Mouse (Mus musculus) limb, embryonic 13.5 days (tissue): ENCODE results near the gene Cntn5. TPM values are rescaled to one million over a fixed set of nuclear protein-coding genes. Genes with fewer than 3 reads are reported as not detected.

Experiments
- ATAC-seq: fragments of 200-750 bp; cut with Nextera tagmentation; 2 replicates; pipeline ENCODE4 v1.8.0; 2017; ENCODE audit warnings: low read depth, moderate number of reproducible peaks, moderate TSS enrichment; ENCODE audit not compliant: low FRiP score
- H3K27ac ChIP-seq: fragments of 300-500 bp; sonication (generic); 2 replicates; pipeline ENCODE4 v1.5.1; 2015; ENCODE audit warnings: inconsistent platforms, mild to moderate bottlenecking, moderate library complexity
- H3K27me3 ChIP-seq: fragments of 300-500 bp; sonication (generic); 2 replicates; pipeline ENCODE4 v1.6.1; 2015; ENCODE audit warnings: mild to moderate bottlenecking, inconsistent platforms
- H3K36me3 ChIP-seq: fragments of 300-500 bp; sonication (generic); 2 replicates; pipeline ENCODE4 v1.6.1; 2015; ENCODE audit warnings: inconsistent platforms, mild to moderate bottlenecking, moderate library complexity
- H3K4me1 ChIP-seq: fragments of 300-500 bp; sonication (generic); 2 replicates; pipeline ENCODE4 v1.6.1; 2015; ENCODE audit warnings: inconsistent platforms
- H3K4me2 ChIP-seq: fragments of 300-500 bp; sonication (generic); replicated peaks from 2 replicates; pipeline ENCODE4 v1.6.1; 2015; ENCODE audit warnings: inconsistent platforms, mild to moderate bottlenecking, moderate library complexity
- H3K4me3 ChIP-seq: fragments of 300-500 bp; sonication (generic); 2 replicates; pipeline ENCODE4 v1.5.1; 2015; ENCODE audit warnings: moderate library complexity, mild to moderate bottlenecking, inconsistent platforms
- H3K9ac ChIP-seq: fragments of 300-500 bp; sonication (generic); 2 replicates; pipeline ENCODE4 v1.6.1; 2015; ENCODE audit warnings: mild to moderate bottlenecking, inconsistent platforms
- H3K9me3 ChIP-seq: fragments of 300-500 bp; sonication (generic); 2 replicates; pipeline ENCODE4 v1.6.1; 2016; ENCODE audit warnings: inconsistent platforms
- WGBS: fragments of 180-500 bp; shearing (Covaris S2); methylation state at CpG from one replicate; pipeline ENCODE4 v1.1.7; 2015; 5-methylcytosine and 5-hydroxymethylcytosine counted together
- polyA plus RNA-seq: library from polyadenylated mRNA; unstranded; fragments of >200 nt; fragmentation: Nextera tagmentation; extraction: Ambion mirVana; gene quantifications from 2 replicates; pipeline ENCODE4 v1.2.1, GENCODE M21; 2015

Gene Cntn5
- polyA plus RNA-seq, 1 experiment from 2014 or later: 1.7 TPM

DNA sequence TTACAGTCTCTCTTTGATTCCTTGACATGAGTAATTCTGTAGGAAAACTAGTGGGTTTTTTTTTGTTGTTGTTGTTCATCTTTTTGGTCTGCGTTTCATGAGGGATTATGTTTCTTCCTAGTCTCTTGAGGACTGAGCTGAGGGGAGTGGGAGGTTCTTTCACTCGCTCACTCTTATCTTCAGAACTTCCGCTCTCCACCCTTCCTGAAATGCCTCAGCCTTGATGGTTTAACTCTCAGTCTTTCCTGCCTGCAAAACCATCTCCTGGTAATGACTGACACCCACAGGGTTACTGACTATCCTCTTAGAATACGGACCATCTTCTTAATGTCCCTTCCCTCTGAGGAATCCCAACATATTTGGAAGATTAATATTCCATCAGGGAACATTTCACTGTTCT, 382.0 kb downstream of the Cntn5 start:
- H3K9ac ChIP-seq: no peak overlapping the region
- H3K36me3 ChIP-seq: no peaks in the 10 kb centered on the region
- H3K27me3 ChIP-seq: no peaks in the 10 kb centered on the region
- no peak overlapping the region for H3K4me2 ChIP-seq
- H3K9me3 ChIP-seq: no peaks in the 10 kb centered on the region
- H3K4me3 ChIP-seq: no peak overlapping the region
- no peak for ATAC-seq
- H3K4me1 ChIP-seq: no peaks in the 10 kb centered on the region; the same call in 1 of the 2 replicates
- H3K27ac ChIP-seq: no peak overlapping the region
- WGBS: 80% methylated on average over 4 of the region's 4 CpGs

DNA sequence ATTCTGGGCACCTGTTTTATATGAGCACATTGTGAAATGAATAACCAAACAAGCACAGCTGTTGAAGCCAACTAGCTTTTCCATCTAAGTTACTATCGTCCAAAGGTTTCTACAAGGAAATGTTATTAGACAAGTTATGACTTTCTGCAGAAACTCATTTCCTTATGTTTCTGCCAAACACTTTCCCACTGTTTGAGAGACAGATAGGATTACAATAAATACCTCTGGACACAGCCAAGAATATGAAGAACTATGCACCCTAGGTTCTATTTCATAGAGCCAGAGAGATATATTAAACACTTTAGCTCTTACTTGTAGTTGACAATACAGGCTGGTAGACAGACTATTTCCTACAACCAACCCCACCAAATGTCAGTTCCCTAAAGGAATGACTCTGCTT, 383.5 kb downstream of the Cntn5 start:
- no peak overlapping the region for H3K27ac ChIP-seq
- H3K9ac ChIP-seq: no peak overlapping the region
- no peaks in the 10 kb centered on the region for H3K27me3 ChIP-seq
- no peaks in the 10 kb centered on the region for H3K9me3 ChIP-seq
- no peak overlapping the region for H3K4me2 ChIP-seq
- 29% methylated on average over 1 of the region's 1 CpGs for WGBS
- H3K36me3 ChIP-seq: no peaks in the 10 kb centered on the region
- no peaks in the 10 kb centered on the region; the same call in 1 of the 2 replicates for H3K4me1 ChIP-seq
- peak; percentile 78; the same call in 1 of the 2 replicates for ATAC-seq
- H3K4me3 ChIP-seq: no peak overlapping the region

DNA sequence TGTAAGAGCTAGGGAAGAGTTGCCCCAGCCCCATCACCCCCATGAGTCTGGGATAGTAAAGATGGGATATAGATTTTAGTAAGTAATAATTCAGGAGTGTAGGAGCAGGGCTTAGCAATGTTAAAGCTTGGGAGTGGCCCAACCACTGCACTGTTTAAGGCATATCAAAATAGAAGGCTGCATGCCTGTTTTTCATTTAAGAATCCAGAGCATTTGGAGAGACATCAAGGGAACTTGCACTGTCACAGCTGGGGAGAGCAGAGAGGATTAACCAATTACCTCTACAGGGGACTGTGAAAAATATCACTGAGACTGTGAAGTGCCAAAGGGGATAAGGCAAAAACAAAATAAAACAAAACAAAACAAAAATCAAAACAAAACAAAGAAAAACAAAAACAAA, 412.3 kb downstream of the Cntn5 start:
- Histone ChIP-seq H3K4me2 (no peak overlapping the region), H3K27ac (no peak overlapping the region), H3K36me3 (no peaks in the 10 kb centered on the region), H3K4me3 (no peak overlapping the region), H3K27me3 (no peaks in the 10 kb centered on the region), H3K9ac (no peak overlapping the region), H3K4me1 (peaks cover 7% of the 10 kb centered on the region; the same call in 1 of the 2 replicates), H3K9me3 (no peaks in the 10 kb centered on the region)
- peak; percentile 67; the same call in 1 of the 2 replicates for ATAC-seq

DNA sequence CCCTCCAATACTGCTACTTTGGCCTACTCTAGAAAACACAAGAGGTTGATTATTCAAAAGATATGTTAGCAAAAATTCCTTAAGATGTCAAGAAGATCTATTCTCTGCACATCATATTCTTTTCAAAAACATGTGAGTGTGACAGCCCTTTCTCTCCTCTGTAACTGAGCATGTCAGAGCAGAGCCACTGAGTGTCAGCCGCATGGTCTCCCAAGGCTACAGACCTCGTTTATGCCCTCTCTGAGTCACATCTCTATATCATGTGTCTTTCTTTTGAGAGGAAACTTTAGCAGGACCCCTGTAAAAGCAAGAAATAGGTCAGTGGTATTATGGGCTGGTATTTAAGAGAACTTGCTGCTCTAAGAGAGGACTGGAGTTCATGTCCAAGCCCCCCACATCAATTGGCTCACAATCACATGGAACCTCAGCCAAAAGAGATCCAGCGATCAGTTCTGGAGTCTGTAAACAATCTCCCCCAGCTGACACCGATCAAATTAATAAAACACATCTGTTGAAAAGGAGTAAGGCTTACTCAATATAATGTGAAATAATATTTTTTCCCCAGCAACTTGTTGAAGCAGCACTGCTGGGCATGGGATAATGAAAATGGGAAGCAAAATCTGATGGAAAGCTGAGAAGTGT, 433.0 kb downstream of the Cntn5 start:
- Histone ChIP-seq H3K4me2 (no peak overlapping the region), H3K4me1 (0 out of 2 replicates have a peak, but pooled peaks cover 2% of the 10 kb centered on the region), H3K36me3 (no peaks in the 10 kb centered on the region), H3K27ac (no peak overlapping the region), H3K9me3 (no peaks in the 10 kb centered on the region), H3K4me3 (no peak overlapping the region), H3K27me3 (no peaks in the 10 kb centered on the region), H3K9ac (no peak overlapping the region)
- WGBS: 53% methylated on average over 4 of the region's 4 CpGs
- 0 out of 2 replicates have a peak, but pooled peaks have one; percentile 32 for ATAC-seq

DNA sequence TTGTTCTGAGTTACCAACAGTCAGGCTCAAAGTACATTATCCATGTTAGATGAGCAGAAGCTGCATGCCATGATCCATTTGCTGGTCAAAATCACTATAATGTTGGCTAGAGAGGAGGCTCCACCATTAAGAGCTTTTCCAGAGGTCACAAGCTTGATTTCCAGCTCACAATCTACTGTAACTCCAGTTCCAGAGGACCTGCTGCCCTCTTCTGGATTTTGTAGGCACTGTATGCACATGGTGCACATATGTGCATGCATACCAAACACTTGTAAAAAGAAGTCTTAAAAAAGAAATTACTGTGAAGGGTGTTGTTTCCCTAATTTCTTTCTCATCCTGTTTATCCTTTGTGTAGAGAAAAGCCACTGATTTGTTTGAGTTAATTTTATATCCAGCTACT, 439.8 kb downstream of the Cntn5 start:
- Histone ChIP-seq H3K36me3 (no peaks in the 10 kb centered on the region), H3K27me3 (no peaks in the 10 kb centered on the region), H3K27ac (no peak overlapping the region), H3K9ac (no peak overlapping the region), H3K4me2 (no peak overlapping the region), H3K4me3 (no peak overlapping the region), H3K9me3 (no peaks in the 10 kb centered on the region), H3K4me1 (no peaks in the 10 kb centered on the region)
- ATAC-seq: no peak

DNA sequence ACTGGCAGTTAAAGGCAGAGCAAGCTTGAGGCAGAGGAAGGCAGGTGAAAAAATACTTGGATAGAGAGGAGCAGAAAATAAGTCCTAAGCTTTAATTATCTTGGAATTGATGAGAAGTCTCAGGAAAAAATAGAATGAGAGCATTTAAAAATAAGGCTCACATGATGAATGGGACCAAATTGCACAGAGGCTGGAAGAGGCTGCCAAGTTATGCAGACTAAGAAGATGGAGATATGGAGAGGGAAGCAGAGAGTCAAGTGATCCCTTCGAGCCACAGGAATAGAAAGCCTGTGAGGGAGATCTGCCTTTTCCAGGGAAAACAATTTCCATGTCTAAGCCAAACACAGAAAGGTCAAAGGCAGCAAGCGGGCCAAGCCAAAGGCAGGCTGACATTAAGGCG, 446.7 kb downstream of the Cntn5 start:
- no peak overlapping the region for H3K4me3 ChIP-seq
- H3K4me1 ChIP-seq: no peaks in the 10 kb centered on the region
- WGBS: 67% methylated on average over 3 of the region's 3 CpGs
- no peak overlapping the region for H3K4me2 ChIP-seq
- H3K9ac ChIP-seq: no peak overlapping the region
- no peak overlapping the region for H3K27ac ChIP-seq
- H3K36me3 ChIP-seq: no peaks in the 10 kb centered on the region
- no peaks in the 10 kb centered on the region for H3K27me3 ChIP-seq
- ATAC-seq: no peak
- H3K9me3 ChIP-seq: no peaks in the 10 kb centered on the region

DNA sequence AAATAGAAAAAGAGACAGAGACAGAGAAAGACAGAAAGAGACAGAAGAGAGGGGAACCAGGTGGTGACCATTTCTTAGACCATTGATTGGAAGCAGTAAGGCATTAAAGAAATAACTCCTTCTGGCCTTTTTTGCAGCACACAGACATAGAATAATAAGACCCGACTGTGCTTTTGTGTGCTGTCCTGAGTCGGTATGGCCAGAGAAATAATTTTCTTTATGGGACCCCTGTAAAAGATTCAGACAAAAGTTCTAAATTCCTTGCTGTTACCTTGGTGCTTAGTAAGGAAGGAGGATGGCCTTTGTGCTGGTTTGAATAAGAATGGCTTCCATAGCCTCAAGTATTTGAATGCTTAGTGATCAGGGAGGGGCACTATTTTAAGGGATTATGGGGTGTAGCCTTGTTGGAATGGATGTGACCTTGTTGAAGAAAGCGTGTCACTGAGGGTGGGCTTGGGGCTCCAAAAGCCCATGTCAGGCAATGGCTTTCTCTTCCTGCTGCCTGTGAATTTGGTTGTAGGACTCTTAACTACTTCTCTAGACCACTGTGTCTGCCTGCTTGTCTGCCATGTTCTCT, 455.5 kb downstream of the Cntn5 start:
- no peak for ATAC-seq

DNA sequence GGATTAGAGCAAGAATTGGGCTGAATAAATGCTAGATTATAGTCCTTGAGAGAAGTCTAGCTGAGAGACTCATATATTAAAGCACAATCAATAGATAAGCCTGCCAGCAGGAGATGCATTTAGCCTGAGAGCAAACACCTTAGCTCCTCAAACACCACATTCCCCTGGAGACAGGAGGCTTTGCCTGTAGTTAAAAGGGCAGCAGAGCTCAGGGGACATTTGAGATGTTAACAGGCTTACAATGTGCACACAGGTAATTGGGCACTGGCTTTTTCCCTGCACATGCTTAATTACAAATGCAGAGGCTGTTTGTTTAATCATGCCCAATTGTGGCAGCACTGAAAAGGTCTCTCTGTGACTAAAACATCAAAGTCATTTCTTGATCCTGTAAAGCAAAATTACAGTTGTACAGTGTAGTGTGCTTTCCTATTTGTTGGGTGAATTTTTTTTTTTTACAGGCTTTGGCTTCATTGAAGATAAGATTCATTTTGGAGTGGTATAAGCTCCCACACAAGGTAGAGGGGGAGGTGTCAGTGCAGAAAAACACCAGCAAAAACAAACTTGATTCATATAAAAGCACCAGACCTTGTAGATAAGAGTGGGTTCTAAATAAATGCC, 457.2 kb downstream of the Cntn5 start:
- Histone ChIP-seq H3K9me3 (no peaks in the 10 kb centered on the region), H3K9ac (no peak overlapping the region), H3K4me2 (no peak overlapping the region), H3K27me3 (no peaks in the 10 kb centered on the region), H3K27ac (no peak overlapping the region), H3K36me3 (no peaks in the 10 kb centered on the region), H3K4me1 (no peaks in the 10 kb centered on the region), H3K4me3 (no peak overlapping the region)
- ATAC-seq: no peak

More for the DNA sequence above, 455.5 kb downstream of the Cntn5 start:
- Histone ChIP-seq H3K4me2 (no peak overlapping the region), H3K4me3 (no peak overlapping the region), H3K9me3 (no peaks in the 10 kb centered on the region), H3K36me3 (no peaks in the 10 kb centered on the region), H3K9ac (no peak overlapping the region), H3K27me3 (no peaks in the 10 kb centered on the region), H3K4me1 (no peaks in the 10 kb centered on the region), H3K27ac (no peak overlapping the region)
- WGBS: 75% methylated on average over 3 of the region's 3 CpGs

DNA sequence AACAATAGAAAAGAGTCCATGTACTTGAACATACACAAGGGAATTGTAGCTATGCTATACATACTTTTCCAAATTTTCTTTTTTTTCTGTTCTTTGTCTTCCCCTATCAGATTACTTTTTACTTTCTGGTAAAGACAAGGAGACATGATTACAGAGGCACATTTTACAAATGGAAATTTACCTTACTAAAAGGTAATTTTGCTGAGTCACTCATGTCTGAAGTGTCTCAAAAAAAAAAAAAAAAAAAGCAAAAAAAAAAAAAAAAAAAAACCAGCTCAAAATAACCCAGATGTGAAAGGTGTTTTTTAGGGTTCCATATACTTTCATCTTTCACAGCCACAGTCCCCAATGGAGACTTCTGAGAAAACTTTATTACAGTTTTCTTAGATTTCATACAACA, 492.5 kb downstream of the Cntn5 start:
- ATAC-seq: no peak
- Histone ChIP-seq H3K27ac (no peak overlapping the region), H3K36me3 (no peaks in the 10 kb centered on the region), H3K27me3 (no peaks in the 10 kb centered on the region), H3K9me3 (no peaks in the 10 kb centered on the region), H3K4me2 (no peak overlapping the region), H3K4me1 (no peaks in the 10 kb centered on the region), H3K9ac (no peak overlapping the region), H3K4me3 (no peak overlapping the region)

DNA sequence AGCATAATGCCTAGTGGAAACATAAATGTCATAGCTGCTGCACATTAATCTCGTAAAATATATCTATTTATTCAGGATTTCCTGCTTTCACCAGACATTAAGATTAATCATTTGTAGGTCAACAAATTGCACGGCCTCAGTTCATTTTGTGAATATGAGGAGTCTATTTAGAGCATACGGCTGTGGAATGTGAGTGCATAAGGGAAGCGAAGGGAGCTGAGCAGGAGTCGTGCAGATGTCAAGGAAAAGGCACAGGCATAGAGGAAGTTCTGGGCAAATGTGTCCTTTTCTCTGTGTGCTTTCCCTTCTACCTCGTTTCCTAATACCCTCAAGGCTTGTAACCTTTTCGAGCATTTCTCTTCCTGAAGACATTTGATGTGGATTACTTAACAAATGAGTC, 504.5 kb downstream of the Cntn5 start:
- no peaks in the 10 kb centered on the region for H3K27me3 ChIP-seq
- no peak overlapping the region for H3K4me3 ChIP-seq
- no peaks in the 10 kb centered on the region for H3K9me3 ChIP-seq
- H3K4me1 ChIP-seq: no peaks in the 10 kb centered on the region; the same call in 1 of the 2 replicates
- no peak for ATAC-seq
- no peaks in the 10 kb centered on the region for H3K36me3 ChIP-seq
- H3K27ac ChIP-seq: no peak overlapping the region
- H3K9ac ChIP-seq: no peak overlapping the region
- H3K4me2 ChIP-seq: no peak overlapping the region
- WGBS: 36% methylated on average over 7 of the region's 7 CpGs

DNA sequence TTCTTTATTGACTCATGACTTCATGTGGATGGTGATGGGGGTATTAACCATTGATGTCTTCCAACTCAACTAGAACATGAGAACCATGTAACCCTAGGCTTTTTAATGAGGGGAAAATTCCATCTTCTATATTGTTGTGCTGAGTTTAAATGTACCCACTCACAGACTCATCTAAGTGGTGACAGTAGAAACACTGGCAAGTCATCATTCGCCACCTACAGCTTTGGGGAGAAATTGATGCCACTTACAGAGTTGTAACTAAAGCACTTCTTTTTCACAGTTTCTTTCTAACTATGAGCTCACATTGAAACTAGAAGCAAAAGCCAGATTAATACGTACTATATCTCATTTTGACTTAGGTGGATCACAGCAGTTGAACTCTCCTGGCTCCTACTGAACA, 514.7 kb downstream of the Cntn5 start:
- H3K36me3 ChIP-seq: no peaks in the 10 kb centered on the region
- ATAC-seq: no peak
- no peak overlapping the region for H3K4me2 ChIP-seq
- WGBS: 90% methylated on average over 2 of the region's 2 CpGs
- no peaks in the 10 kb centered on the region for H3K9me3 ChIP-seq
- no peak overlapping the region for H3K9ac ChIP-seq
- H3K4me3 ChIP-seq: no peak overlapping the region
- H3K27me3 ChIP-seq: no peaks in the 10 kb centered on the region
- H3K27ac ChIP-seq: no peak overlapping the region
- no peaks in the 10 kb centered on the region for H3K4me1 ChIP-seq

DNA sequence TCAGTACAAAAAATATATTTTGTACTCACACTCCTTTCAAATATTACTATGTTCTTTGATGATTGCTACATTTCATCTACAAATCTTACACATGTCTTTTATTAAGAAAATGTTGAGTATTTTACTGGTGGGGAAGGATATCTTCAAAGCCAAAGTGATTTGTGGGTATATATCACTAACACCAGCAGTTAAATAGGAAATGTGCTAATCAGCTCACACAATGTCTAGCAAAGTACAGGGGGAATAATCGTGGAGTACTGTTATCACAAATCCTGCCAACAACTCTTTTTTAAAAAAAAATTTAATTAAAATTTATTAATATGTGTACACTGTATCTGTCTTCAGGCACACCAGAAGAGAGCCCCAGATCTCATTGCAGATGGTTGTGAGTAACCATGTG, 520.1 kb downstream of the Cntn5 start:
- H3K4me1 ChIP-seq: no peaks in the 10 kb centered on the region
- H3K27me3 ChIP-seq: no peaks in the 10 kb centered on the region
- no peak overlapping the region for H3K4me3 ChIP-seq
- H3K9me3 ChIP-seq: no peaks in the 10 kb centered on the region
- H3K36me3 ChIP-seq: no peaks in the 10 kb centered on the region
- H3K9ac ChIP-seq: no peak overlapping the region
- H3K27ac ChIP-seq: no peak overlapping the region
- 51% methylated on average over 1 of the region's 1 CpGs for WGBS
- no peak for ATAC-seq
- H3K4me2 ChIP-seq: no peak overlapping the region

DNA sequence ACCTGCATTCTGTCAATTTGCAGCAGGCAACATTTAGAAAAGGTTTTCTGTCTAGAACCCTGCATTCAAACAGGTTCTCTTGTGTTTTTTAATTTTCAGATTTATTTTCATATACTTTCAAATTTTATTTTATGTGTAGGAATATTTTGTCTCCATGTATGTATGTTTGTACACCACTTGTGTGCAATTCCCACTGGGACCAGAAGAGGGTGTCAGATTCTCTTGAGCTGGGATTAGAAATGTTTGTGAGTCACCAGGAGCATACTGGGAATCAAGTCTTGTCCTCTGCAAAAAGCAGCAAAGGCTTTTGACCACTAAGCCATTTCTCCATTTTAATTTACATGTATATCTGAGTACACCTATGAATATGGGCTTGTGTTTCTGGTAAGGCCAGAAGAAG, 521.4 kb downstream of the Cntn5 start:
- no peak for ATAC-seq
- Histone ChIP-seq H3K4me1 (no peaks in the 10 kb centered on the region), H3K27me3 (no peaks in the 10 kb centered on the region), H3K9me3 (no peaks in the 10 kb centered on the region), H3K27ac (no peak overlapping the region), H3K4me3 (no peak overlapping the region), H3K9ac (no peak overlapping the region), H3K36me3 (no peaks in the 10 kb centered on the region), H3K4me2 (no peak overlapping the region)
